Mouse (Mus musculus) forebrain, embryonic 16.5 days (tissue): ENCODE data around the gene Gm49320. TPM values are rescaled to one million over a fixed set of nuclear protein-coding genes. Genes with fewer than 3 reads are reported as not detected.

Experiments
- ATAC-seq: fragments of 200-750 bp; cut with Nextera tagmentation; 2 replicates; pipeline ENCODE4 v1.8.0; 2017; ENCODE audit warnings: mild to moderate bottlenecking, moderate library complexity
- H3K27ac ChIP-seq: fragments of 300-500 bp; sonication (generic); 2 replicates; pipeline ENCODE4 v1.5.1; 2014; ENCODE audit warnings: low read length, control low read depth
- H3K27me3 ChIP-seq: fragments of 300-500 bp; sonication (generic); replicated peaks from 2 replicates; pipeline ENCODE4 v1.6.1; 2014; ENCODE audit warnings: low read length; ENCODE audit not compliant: control insufficient read depth, insufficient read depth
- H3K36me3 ChIP-seq: fragments of 300-500 bp; sonication (generic); 2 replicates; pipeline ENCODE4 v1.6.1; 2014; ENCODE audit not compliant: control insufficient read depth, insufficient read depth
- H3K4me1 ChIP-seq: fragments of 300-500 bp; sonication (generic); replicated peaks from 2 replicates; pipeline ENCODE4 v1.6.1; 2014; ENCODE audit warnings: low read length; ENCODE audit not compliant: control insufficient read depth, insufficient read depth
- H3K4me2 ChIP-seq: fragments of 300-500 bp; sonication (generic); 2 replicates; pipeline ENCODE4 v1.6.1; 2014; ENCODE audit warnings: mild to moderate bottlenecking, low read length, control low read depth
- H3K4me3 ChIP-seq: fragments of 300-500 bp; sonication (generic); replicated peaks from 2 replicates; pipeline ENCODE4 v1.5.1; 2014; ENCODE audit warnings: mild to moderate bottlenecking, low read length, control low read depth
- H3K9ac ChIP-seq: fragments of 300-500 bp; sonication (generic); replicated peaks from 2 replicates; pipeline ENCODE4 v1.6.1; 2014; ENCODE audit warnings: low read depth, low read length, control low read depth
- H3K9me3 ChIP-seq: fragments of 300-500 bp; sonication (generic); 2 replicates; pipeline ENCODE4 v1.6.1; 2016; ENCODE audit warnings: low read length; ENCODE audit not compliant: control insufficient read depth
- WGBS: fragments of 180-500 bp; shearing (Covaris S2); extraction: QIAGEN DNeasy Blood & Tissue Kit; methylation state at CpG from one replicate; pipeline ENCODE4 v1.1.7; 2014; 5-methylcytosine and 5-hydroxymethylcytosine counted together
- polyA plus RNA-seq: library from polyadenylated mRNA; unstranded; fragments of >200 nt; fragmentation: Nextera tagmentation; extraction: Ambion mirVana; gene quantifications from 2 replicates; pipeline ENCODE4 v1.2.1, GENCODE M21; 2015

The Gm49320 gene
- polyA plus RNA-seq, 1 experiment from 2014 or later: 1.3 TPM

DNA sequence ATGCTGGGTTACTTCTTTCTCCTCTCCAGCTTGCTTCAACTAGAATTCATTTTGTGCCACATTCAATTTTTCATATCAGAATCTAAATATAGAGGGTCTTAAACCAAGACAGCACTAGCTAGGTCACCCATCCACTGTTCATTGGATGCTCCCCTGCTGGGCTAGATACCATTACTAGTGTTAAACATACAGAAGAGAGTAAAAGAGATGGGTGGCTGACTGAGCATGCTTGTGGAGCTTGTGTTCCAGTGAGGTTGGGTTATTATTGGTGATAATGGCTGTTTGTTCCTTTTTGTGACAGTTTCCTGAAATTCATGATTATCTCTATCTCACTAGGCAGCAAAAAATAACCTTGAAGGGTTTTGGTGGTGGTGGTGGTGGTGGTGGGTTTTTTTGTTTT is 16.6 kb upstream of the Gm49320 start:
- Histone ChIP-seq H3K4me2 (no peak overlapping the region), H3K36me3 (no peaks in the 10 kb centered on the region), H3K9me3 (no peaks in the 10 kb centered on the region), H3K27me3 (0 out of 2 replicates have a peak, but pooled peaks cover 2% of the 10 kb centered on the region), H3K27ac (no peak overlapping the region), H3K4me1 (peaks cover 3% of the 10 kb centered on the region; the same call in 1 of the 2 replicates), H3K4me3 (no peak overlapping the region), H3K9ac (no peak overlapping the region)
- no peak for ATAC-seq

GRCm38 (mm10) chr8:4226323-4226722 is 12.3 kb upstream of the Gm49320 start:
- 30% methylated on average over 4 of the region's 4 CpGs for WGBS
- Histone ChIP-seq H3K27me3 (0 out of 2 replicates have a peak, but pooled peaks cover 2% of the 10 kb centered on the region), H3K9me3 (no peaks in the 10 kb centered on the region), H3K4me2 (no peak overlapping the region), H3K9ac (no peak overlapping the region), H3K27ac (no peak overlapping the region), H3K4me1 (peaks cover 3% of the 10 kb centered on the region; the same call in 1 of the 2 replicates), H3K36me3 (no peaks in the 10 kb centered on the region), H3K4me3 (no peak overlapping the region)
- no peak for ATAC-seq

GRCm38 (mm10) chr8:4226739-4227347 is 11.8 kb upstream of the Gm49320 start, which contains the start of gene Lrrc8e:
Lrrc8e (plus strand) TSS chr8:4226827.
- 0 out of 2 replicates have a peak, but pooled peaks cover 2% of the 10 kb centered on the region for H3K27me3 ChIP-seq
- WGBS: 4% methylated on average over 32 of the region's 33 CpGs
- H3K9ac ChIP-seq: no peak within 1 kb of the TSS
- peaks cover 3% of the 10 kb centered on the region; the same call in 1 of the 2 replicates for H3K4me1 ChIP-seq
- no peaks in the 10 kb centered on the region for H3K9me3 ChIP-seq
- ATAC-seq: no peak
- H3K4me3 ChIP-seq: no peak within 1 kb of the TSS
- no peak within 1 kb of the TSS for H3K27ac ChIP-seq
- H3K4me2 ChIP-seq: peak within 1 kb of the TSS; percentile 27; the same call in 1 of the 2 replicates
- H3K36me3 ChIP-seq: no peaks in the 10 kb centered on the region

- Histone ChIP-seq H3K4me3 (no peak overlapping the region), H3K9ac (no peak overlapping the region), H3K9me3 (no peaks in the 10 kb centered on the region), H3K27ac (no peak overlapping the region), H3K36me3 (no peaks in the 10 kb centered on the region), H3K27me3 (0 out of 2 replicates have a peak, but pooled peaks cover 2% of the 10 kb centered on the region), H3K4me2 (no peak overlapping the region), H3K4me1 (peaks cover 3% of the 10 kb centered on the region; the same call in 1 of the 2 replicates)
- no peak for ATAC-seq
- 93% methylated on average over 4 of the region's 4 CpGs for WGBS
Measured at GRCm38 (mm10) chr8:4227919-4228318, 10.7 kb upstream of the Gm49320 start.

DNA sequence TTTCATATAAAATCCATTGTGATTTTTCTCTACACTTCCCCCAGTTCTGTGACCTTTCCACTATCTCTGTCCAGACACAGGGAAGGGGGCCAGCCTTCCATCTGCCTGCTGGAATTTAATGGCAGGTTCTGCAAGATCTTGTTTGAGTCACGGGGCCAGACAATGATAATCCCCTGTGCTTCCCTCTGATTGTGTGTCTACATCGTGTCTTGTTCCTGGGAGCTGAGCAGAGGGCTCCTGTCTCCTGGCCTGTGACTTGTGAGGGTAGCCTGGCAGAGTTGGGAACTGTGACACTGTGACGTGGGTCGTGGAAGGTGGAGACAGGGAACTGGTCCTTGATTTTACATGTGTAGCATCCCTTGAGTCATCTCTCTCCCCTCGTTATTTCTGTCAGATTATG is 8.9 kb upstream of the Gm49320 start:
- Histone ChIP-seq H3K4me1 (peaks cover 3% of the 10 kb centered on the region; the same call in 1 of the 2 replicates), H3K9me3 (no peaks in the 10 kb centered on the region), H3K4me3 (no peak overlapping the region), H3K4me2 (no peak overlapping the region), H3K27ac (no peak overlapping the region), H3K36me3 (no peaks in the 10 kb centered on the region), H3K9ac (no peak overlapping the region), H3K27me3 (0 out of 2 replicates have a peak, but pooled peaks cover 2% of the 10 kb centered on the region)
- 71% methylated on average over 5 of the region's 5 CpGs for WGBS
- ATAC-seq: no peak

GRCm38 (mm10) chr8:4230612-4231351 is 7.9 kb upstream of the Gm49320 start:
- Histone ChIP-seq H3K4me3 (no peak overlapping the region), H3K4me2 (no peak overlapping the region), H3K9me3 (no peaks in the 10 kb centered on the region), H3K27me3 (no peaks in the 10 kb centered on the region), H3K4me1 (peaks cover 3% of the 10 kb centered on the region; the same call in 1 of the 2 replicates), H3K27ac (no peak overlapping the region), H3K9ac (no peak overlapping the region), H3K36me3 (no peaks in the 10 kb centered on the region)
- no peak for ATAC-seq
- 70% methylated on average over 10 of the region's 10 CpGs for WGBS

DNA sequence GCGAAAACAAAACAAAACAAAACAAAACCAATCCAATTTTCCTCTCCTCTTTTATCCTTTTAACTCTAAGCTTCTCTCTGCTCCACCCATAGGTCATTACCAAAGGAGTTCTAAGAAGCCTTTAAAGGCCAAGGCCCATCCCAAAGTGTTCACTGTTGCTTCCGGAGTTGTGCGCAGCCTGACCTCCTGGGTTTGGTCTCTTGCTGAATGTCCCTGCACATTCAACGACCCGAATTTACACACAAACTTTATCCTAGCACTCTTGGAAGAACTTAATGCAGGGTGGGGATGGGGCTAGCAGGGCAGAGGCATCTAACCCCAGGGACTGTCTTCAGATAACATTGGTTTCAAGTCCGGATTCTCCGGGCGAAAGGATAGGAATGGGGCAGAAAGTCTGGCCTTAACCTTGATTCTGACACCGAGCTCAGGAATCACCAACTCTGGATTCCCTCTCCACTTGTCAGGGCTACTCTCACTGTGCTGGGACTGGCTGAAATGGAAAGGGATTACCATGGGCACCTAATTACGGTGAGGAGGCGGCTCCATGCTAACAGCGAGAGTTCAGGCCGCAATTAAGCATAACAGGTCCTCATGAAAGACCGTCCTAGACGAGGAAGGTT is 741 bp upstream of the Gm49320 start:
- H3K27me3 ChIP-seq: no peaks in the 10 kb centered on the region
- peak; percentile 1; the same call in 1 of the 2 replicates for ATAC-seq
- no peaks in the 10 kb centered on the region for H3K9me3 ChIP-seq
- H3K4me1 ChIP-seq: peaks cover 26% of the 10 kb centered on the region
- WGBS: 21% methylated on average over 15 of the region's 15 CpGs
- peak overlapping the region; percentile 88 for H3K27ac ChIP-seq
- H3K4me3 ChIP-seq: peak overlapping the region; percentile 77
- peak overlapping the region; percentile 69 for H3K4me2 ChIP-seq
- peak overlapping the region; percentile 68 for H3K9ac ChIP-seq
- no peaks in the 10 kb centered on the region for H3K36me3 ChIP-seq

GRCm38 (mm10) chr8:4239193-4239890 is 677 bp downstream of the Gm49320 start:
- Histone ChIP-seq H3K27me3 (no peaks in the 10 kb centered on the region), H3K9me3 (no peaks in the 10 kb centered on the region), H3K4me3 (peak overlapping the region; percentile 77), H3K9ac (peak overlapping the region; percentile 85), H3K4me2 (peak overlapping the region; percentile 67), H3K4me1 (peaks cover 26% of the 10 kb centered on the region), H3K36me3 (peaks cover 12% of the 10 kb centered on the region; the same call in 1 of the 2 replicates), H3K27ac (peak overlapping the region; percentile 89)
- ATAC-seq: no peak
- 14% methylated on average over 19 of the region's 19 CpGs for WGBS
